8 mouse cellular contexts compared by ENCODE assay signal in genomic region chr2:33682219-33682618, GRCm38 (mm10). TPM values are rescaled to one million over a fixed set of nuclear protein-coding genes. Genes with fewer than 3 reads are reported as not detected.
DNase-seq lines count a peak whose midpoint lies in the region.

No protein-coding gene starts in this region.

- peak; percentile 52 to 72 for DNase-seq in heart, postnatal 10 days
- no peak for DNase-seq in heart, postnatal 25 days (ENCODE audit: low spot score)
- DNase-seq in ES-CJ7 (ENCODE audit: low read depth, low spot score): peak; percentile 41
- peak; percentile 54 for DNase-seq in cerebellum, adult 11 months
- peak; percentile 29 to 31 for DNase-seq in gastrocnemius, postnatal 36 days
- DNase-seq in left cerebral cortex, postnatal 25 days (ENCODE audit: low spot score in 2 of 2): peak; percentile 58 to 60
- DNase-seq in retina, embryonic 14.5 days (ENCODE audit: low spot score): peak; percentile 77
- peak; percentile 52 for DNase-seq in urinary bladder, adult 2 months (ENCODE audit: low spot score)

- intact Hi-C loops in heart, postnatal 10 days (cut with DNase I): loop anchor here (1.0 kb wide), 1 partner anchor 53 kb away; no protein-coding TSS in a partner anchor
- intact Hi-C loops in heart, postnatal 25 days (cut with DNase I): loop anchor here (1.0 kb wide), 1 partner anchor 54 kb away; no protein-coding TSS in a partner anchor
- intact Hi-C loops in gastrocnemius, postnatal 36 days (cut with DNase I): loop anchor here (2.0 kb wide), 1 partner anchor 53 kb away; no protein-coding TSS in a partner anchor
- intact Hi-C loops in left cerebral cortex, postnatal 25 days (cut with DNase I): loop anchor here (1.0 kb wide), 1 partner anchor 54 kb away; no protein-coding TSS in a partner anchor

RNA-seq across cellular contexts. Expression of gene Lmx1b, which starts 41.9 kb away (rescaled TPM):
- total RNA-seq in heart, postnatal 10 days (2021): not detected
- total RNA-seq in heart, postnatal 25 days (2021): under 1 TPM; 0.17 to 0.21 TPM
- total RNA-seq in gastrocnemius, postnatal 36 days (2021): under 1 TPM; 0.13 to 0.25 TPM
- under 1 TPM; 0.18 to 0.32 TPM for total RNA-seq in left cerebral cortex, postnatal 25 days (2021)
- polyA plus RNA-seq in urinary bladder, adult 2 months (2012; rRNA removed): 0.12 and 0.38 TPM in 2 replicates
